Mouse (Mus musculus): ENCODE results near the gene St5.

The St5 gene

GRCm38 (mm10) chr7:109641102-109641501 lies 62.3 kb downstream of the St5 start:
- DNase-seq (ENCODE audit: low read depth, low spot score), result no peak

- no peak for DNase-seq (ENCODE audit: low read depth, low spot score)
Measured at GRCm38 (mm10) chr7:109637391-109637790, 66.0 kb downstream of the St5 start.

GRCm38 (mm10) chr7:109636086-109636792 lies 67.2 kb downstream of the St5 start:
- no peak for DNase-seq (ENCODE audit: low read depth, low spot score)

- DNase-seq (ENCODE audit: low read depth, low spot score), result no peak
Measured at GRCm38 (mm10) chr7:109633404-109634085, 69.9 kb downstream of the St5 start.

DNA sequence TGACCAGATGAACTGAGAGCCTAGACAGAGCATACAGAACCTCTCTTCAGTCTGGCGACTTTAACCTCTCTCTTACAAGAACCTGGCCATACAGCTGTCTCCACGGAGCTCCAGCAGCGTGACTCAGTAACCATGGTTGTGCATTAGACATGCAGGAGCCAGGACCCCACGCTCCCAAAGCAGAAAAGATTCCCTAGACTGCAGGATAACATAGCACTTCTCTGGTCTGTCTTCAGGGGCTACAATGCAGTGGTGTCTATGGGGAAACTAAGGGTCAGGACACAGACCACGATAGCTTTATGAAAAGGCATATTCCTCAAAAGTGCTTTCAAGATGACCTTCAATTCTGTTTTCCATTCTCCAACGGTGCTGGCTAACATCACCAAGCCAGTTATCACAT lies 72.1 kb downstream of the St5 start:
- no peak for DNase-seq (ENCODE audit: low read depth, low spot score)

DNA sequence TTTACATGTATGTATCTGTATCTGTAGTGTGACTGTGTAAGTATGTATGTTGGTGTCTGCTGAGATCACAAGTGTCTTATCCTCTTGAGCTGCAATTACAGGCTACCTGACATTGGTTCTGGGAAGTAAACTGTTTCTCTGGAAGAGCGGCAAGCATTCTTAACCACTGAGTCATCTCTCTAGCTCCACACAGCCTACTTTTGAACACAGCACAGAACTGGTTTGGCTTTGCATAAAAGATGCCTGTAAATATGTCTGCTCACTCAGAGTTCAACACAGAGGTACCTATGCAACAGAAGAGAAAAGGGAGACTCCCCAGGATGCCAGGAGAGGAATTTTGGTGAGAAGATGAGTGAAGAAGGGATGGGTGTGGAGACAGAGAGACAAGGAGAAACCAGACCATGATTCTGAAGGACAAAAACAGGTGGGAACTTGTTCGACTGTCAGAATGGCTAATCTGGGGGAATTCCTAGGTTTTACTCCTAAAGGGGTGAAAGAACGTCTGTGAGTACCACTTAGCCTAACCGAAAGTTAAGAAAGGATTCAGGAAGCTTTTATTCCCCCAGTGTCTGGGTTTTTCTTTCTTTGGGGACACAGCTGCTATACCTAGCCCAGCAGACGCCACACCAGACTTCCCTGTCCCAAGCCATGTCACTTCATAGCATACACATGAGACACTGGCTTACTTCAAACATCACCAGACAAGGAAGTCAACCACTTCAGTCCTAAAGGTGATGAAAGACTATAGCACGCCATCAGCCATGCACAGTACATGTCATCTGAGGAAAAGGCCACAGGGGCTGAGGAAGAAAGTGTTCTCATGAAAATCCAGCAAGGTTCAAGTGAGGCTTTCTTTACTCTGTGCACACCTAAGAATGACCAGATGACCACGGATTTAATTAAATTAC lies 73.3 kb downstream of the St5 start:
- no peak for DNase-seq (ENCODE audit: low read depth, low spot score)

GRCm38 (mm10) chr7:109628935-109629609 lies 74.3 kb downstream of the St5 start:
- DNase-seq (ENCODE audit: low read depth, low spot score), result no peak

- DNase-seq (ENCODE audit: low read depth, low spot score), result no peak
Measured at GRCm38 (mm10) chr7:109627851-109628250, 75.6 kb downstream of the St5 start.

- DNase-seq (ENCODE audit: low read depth, low spot score), result no peak
Measured at GRCm38 (mm10) chr7:109622234-109622838, 81.1 kb downstream of the St5 start.

- no peak for DNase-seq (ENCODE audit: low read depth, low spot score)
Measured at GRCm38 (mm10) chr7:109620967-109621366, 82.4 kb downstream of the St5 start.

- no peak for DNase-seq (ENCODE audit: low read depth, low spot score)
Measured at GRCm38 (mm10) chr7:109620288-109620687, 83.1 kb downstream of the St5 start.

DNA sequence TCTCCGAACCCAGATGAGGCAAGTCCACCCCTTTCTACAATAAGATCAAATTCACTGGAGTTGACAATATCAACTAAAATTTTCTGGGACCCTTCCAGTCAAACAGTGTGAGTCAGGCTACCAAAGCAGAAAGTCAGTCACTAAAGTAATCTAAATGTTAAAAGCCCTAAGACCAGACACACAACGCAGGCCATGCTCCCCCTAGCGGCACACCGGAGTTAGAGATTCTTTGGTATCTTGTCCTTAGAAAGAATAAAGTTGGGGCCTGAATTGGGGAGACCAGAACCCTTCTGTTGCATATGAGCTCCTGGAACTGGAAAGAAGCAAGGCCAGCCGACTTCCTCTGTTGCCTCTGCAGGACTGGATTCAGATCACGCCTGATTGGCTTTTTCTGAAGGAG lies 84.7 kb downstream of the St5 start:
- peak; percentile 25 for DNase-seq (ENCODE audit: low read depth, low spot score)

GRCm38 (mm10) chr7:109617838-109618237 lies 85.6 kb downstream of the St5 start:
- DNase-seq (ENCODE audit: low read depth, low spot score), result no peak

- DNase-seq (ENCODE audit: low read depth, low spot score), result peak; percentile 50
Measured at GRCm38 (mm10) chr7:109616034-109616979, 87.1 kb downstream of the St5 start.

DNA sequence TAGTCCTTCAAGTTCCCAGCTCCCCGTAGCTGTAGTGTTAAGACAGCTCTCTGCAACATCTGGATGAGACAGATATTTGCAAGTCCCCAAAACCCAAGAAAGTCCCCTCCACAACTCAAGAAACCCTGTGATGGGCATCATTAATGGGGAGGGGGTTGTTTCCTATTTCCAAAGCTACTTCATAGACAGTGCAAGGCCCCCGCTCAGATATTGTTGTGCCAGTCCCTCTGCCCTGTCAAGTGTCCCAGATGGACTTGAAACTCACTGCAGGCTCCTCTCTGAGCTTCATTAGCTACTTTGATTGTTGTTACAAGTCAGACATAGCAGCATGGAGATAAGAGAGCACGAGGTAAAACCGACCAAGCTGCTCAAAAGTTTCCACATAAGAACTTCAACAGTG lies 87.8 kb downstream of the St5 start:
- no peak for DNase-seq (ENCODE audit: low read depth, low spot score)

GRCm38 (mm10) chr7:109614939-109615338 lies 88.5 kb downstream of the St5 start:
- no peak for DNase-seq (ENCODE audit: low read depth, low spot score)

DNA sequence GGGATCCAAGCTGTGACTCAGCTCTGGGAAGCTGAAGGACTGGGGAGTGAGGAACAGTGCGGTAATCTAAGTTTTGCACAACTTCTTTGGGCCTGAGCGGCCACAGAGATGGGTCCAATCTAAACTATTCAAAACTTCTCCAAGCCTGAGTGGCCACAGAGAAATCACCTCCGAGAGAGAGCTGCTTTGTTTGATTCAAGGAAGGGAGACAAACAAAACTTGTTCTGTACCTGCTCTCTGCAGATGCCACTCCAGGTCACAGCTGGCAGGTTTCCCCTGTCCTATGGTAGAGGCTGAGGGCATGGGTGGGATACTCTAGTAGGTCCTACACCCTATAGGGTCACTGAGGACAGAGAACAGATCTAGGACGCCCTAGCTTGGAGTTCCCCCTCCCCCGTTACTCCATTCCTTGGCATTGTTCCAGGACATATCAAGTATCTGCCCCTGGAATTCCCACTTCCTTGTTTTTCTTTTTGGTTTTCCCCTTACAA lies 89.8 kb downstream of the St5 start:
- DNase-seq (ENCODE audit: low read depth, low spot score), result no peak

DNA sequence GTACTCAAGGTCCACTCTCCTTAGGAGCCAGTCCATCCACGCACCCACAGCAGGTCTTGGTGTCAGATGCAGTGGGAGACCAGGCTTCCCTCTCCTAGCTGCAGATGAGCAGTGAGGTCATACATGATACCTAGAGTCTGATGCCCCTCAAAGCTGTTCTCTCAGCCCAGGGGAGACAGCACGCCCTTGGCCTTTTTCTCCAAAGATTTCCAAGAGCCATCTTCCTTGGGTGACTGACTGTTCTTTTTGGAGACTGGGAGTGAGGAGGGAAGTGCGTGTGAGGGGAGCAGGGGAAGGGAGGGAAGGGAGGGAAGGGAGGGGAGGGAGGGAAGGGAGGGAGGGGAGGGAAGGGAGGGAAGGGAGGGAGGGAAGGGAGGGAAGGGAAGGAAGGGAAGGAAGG lies 90.4 kb downstream of the St5 start:
- no peak for DNase-seq (ENCODE audit: low read depth, low spot score)

DNA sequence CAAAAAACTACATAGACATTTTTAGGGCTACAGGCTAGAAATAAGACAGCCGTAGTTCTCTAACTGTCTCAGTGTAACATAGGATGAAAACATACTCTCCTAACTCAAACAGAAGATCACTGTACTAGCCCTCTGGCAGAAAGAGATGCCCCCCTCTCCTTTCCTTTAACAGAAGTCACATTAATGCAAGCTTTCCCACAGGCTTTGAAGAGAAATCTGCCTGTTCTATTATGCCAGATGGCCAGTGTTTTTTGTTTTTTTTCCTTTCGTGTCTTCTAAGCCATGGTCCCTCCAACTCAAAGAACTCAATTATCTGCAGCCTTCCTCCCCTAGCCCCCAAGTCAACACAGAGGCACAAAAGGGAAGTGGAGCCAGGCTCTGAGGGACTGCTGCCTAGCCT lies 90.9 kb downstream of the St5 start:
- DNase-seq (ENCODE audit: low read depth, low spot score), result no peak

DNA sequence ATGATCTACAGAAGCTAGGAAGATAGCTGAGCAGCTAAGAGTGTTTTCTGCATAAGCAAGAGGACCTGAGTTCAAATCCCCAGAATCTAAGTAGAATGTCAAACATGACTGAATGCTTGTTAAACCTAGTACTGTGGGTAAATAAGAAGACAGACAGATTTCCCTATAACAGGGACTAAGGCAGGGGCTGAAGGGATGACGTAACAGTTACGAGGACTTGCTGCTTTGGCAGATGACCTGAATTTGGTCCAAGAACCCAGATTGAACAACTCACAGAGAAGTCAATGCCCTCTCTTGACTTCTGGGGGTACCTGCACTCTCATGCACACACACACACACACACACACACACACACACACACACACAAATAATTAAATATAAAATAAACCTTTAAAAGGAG lies 93.1 kb downstream of the St5 start:
- DNase-seq (ENCODE audit: low read depth, low spot score), result no peak
